Mouse (Mus musculus): ENCODE measurements around the gene Acot6. TPM values are rescaled to one million over a fixed set of nuclear protein-coding genes. Genes with fewer than 3 reads are reported as not detected.

The Acot6 gene
- polyA plus RNA-seq, 2 experiments: 2.2 to 4.0 TPM

- Histone ChIP-seq H3K4me2 (replicated peaks; ENCODE audit: low read depth, low read length, severe bottlenecking) (no peak overlapping the region), H3K27ac (replicated peaks; ENCODE audit: low read depth, low read length) (no peak overlapping the region), H3K4me1 (ENCODE audit: control insufficient read depth, insufficient read depth, low read length) (no peaks in the 10 kb centered on the region), H3K9me3 (ENCODE audit: control insufficient read depth, low read length) (no peaks in the 10 kb centered on the region), H3K9ac (ENCODE audit: low read depth, low read length, severe bottlenecking) (no peak overlapping the region), H3K36me3 (ENCODE audit: control insufficient read depth, insufficient read depth, low read length) (peaks cover 92% of the 10 kb centered on the region), H3K4me3 (replicated peaks; ENCODE audit: low read length) (no peak overlapping the region), H3K27me3 (ENCODE audit: control insufficient read depth, insufficient read depth, low read length) (no peaks in the 10 kb centered on the region)
- DNase-seq (ENCODE audit: low spot score) (no peak), ATAC-seq (ENCODE audit: low FRiP score, low read depth) (no peak)
- 93% methylated on average over 18 of the region's 18 CpGs for WGBS
- TF ChIP-seq POLR2A (IDR thresholded peaks at IDR 0.05; ENCODE audit: borderline replicate concordance, extremely low read depth, insufficient read depth, insufficient read length): no peak
Measured at GRCm38 (mm10) chr12:84156210-84156609, 55.8 kb downstream of the Acot6 start.

- DNase-seq (ENCODE audit: low spot score) (no peak), ATAC-seq (ENCODE audit: low FRiP score, low read depth) (no peak)
- H3K27ac ChIP-seq (replicated peaks; ENCODE audit: low read depth, low read length): no peak overlapping the region
- H3K36me3 ChIP-seq (ENCODE audit: control insufficient read depth, insufficient read depth, low read length): peaks cover 91% of the 10 kb centered on the region
- no peak overlapping the region for H3K4me2 ChIP-seq (replicated peaks; ENCODE audit: low read depth, low read length, severe bottlenecking)
- TF ChIP-seq POLR2A (IDR thresholded peaks at IDR 0.05; ENCODE audit: borderline replicate concordance, extremely low read depth, insufficient read depth, insufficient read length): no peak
- no peak overlapping the region for H3K9ac ChIP-seq (ENCODE audit: low read depth, low read length, severe bottlenecking)
- no peaks in the 10 kb centered on the region for H3K4me1 ChIP-seq (ENCODE audit: control insufficient read depth, insufficient read depth, low read length)
- WGBS: 91% methylated on average over 14 of the region's 14 CpGs
- no peaks in the 10 kb centered on the region for H3K9me3 ChIP-seq (ENCODE audit: control insufficient read depth, low read length)
- no peak overlapping the region for H3K4me3 ChIP-seq (replicated peaks; ENCODE audit: low read length)
- H3K27me3 ChIP-seq (ENCODE audit: control insufficient read depth, insufficient read depth, low read length): no peaks in the 10 kb centered on the region
Measured at GRCm38 (mm10) chr12:84158156-84158555, 57.7 kb downstream of the Acot6 start.

- Histone ChIP-seq H3K4me2 (replicated peaks; ENCODE audit: low read depth, low read length, severe bottlenecking) (no peak overlapping the region), H3K4me3 (replicated peaks; ENCODE audit: low read length) (no peak overlapping the region), H3K27me3 (ENCODE audit: control insufficient read depth, insufficient read depth, low read length) (no peaks in the 10 kb centered on the region), H3K36me3 (ENCODE audit: control insufficient read depth, insufficient read depth, low read length) (peaks cover 74% of the 10 kb centered on the region), H3K9ac (ENCODE audit: low read depth, low read length, severe bottlenecking) (no peak overlapping the region), H3K4me1 (ENCODE audit: control insufficient read depth, insufficient read depth, low read length) (no peaks in the 10 kb centered on the region), H3K9me3 (ENCODE audit: control insufficient read depth, low read length) (no peaks in the 10 kb centered on the region), H3K27ac (replicated peaks; ENCODE audit: low read depth, low read length) (no peak overlapping the region)
- WGBS: 98% methylated on average over 8 of the region's 8 CpGs
- no peak for TF ChIP-seq POLR2A (IDR thresholded peaks at IDR 0.05; ENCODE audit: borderline replicate concordance, extremely low read depth, insufficient read depth, insufficient read length)
- ATAC-seq (ENCODE audit: low FRiP score, low read depth) (no peak), DNase-seq (ENCODE audit: low spot score) (no peak)
Measured at GRCm38 (mm10) chr12:84160491-84160890, 60.0 kb downstream of the Acot6 start.

Other genes with a start within 250 kb of the Acot6 start
- gene Numb, start 178.7 kb upstream of the Acot6 start, polyA plus RNA-seq (2012; rRNA removed): 53.8 and 72.4 TPM in 2 replicates
- 31.3 and 33.2 TPM in 2 replicates for gene Numb, start 178.7 kb upstream of the Acot6 start, polyA plus RNA-seq (2014; fragmentation: Nextera tagmentation; extraction: Ambion mirVana)
- 15.8 and 18.4 TPM in 2 replicates for gene Riox1, start 150.0 kb upstream of the Acot6 start, polyA plus RNA-seq (2012; rRNA removed)
- gene Riox1, start 150.0 kb upstream of the Acot6 start, polyA plus RNA-seq (2014; fragmentation: Nextera tagmentation; extraction: Ambion mirVana): 13.1 and 13.9 TPM in 2 replicates
- 0.03 TPM in 1 of 2 replicates, not detected in the other for gene Heatr4, start 115.8 kb upstream of the Acot6 start, polyA plus RNA-seq (2012; rRNA removed)
- not detected in 2 replicates for gene Heatr4, start 115.8 kb upstream of the Acot6 start, polyA plus RNA-seq (2014; fragmentation: Nextera tagmentation; extraction: Ambion mirVana)
- 6.8 and 7.1 TPM in 2 replicates for gene Acot2, start 112.8 kb upstream of the Acot6 start, polyA plus RNA-seq (2012; rRNA removed)
- gene Acot2, start 112.8 kb upstream of the Acot6 start, polyA plus RNA-seq (2014; fragmentation: Nextera tagmentation; extraction: Ambion mirVana): 15.6 TPM in 2 replicates
- 27.8 and 30.7 TPM in 2 replicates for gene Acot1, start 91.2 kb upstream of the Acot6 start, polyA plus RNA-seq (2012; rRNA removed)
- gene Acot1, start 91.2 kb upstream of the Acot6 start, polyA plus RNA-seq (2014; fragmentation: Nextera tagmentation; extraction: Ambion mirVana): 54.2 and 56.5 TPM in 2 replicates
- gene Acot4, start 62.3 kb upstream of the Acot6 start, polyA plus RNA-seq (2012; rRNA removed): 0.23 TPM in 2 replicates
- gene Acot4, start 62.3 kb upstream of the Acot6 start, polyA plus RNA-seq (2014; fragmentation: Nextera tagmentation; extraction: Ambion mirVana): 0.11 and 0.41 TPM in 2 replicates
- gene Gm49366, start 61.7 kb upstream of the Acot6 start, polyA plus RNA-seq (2012; rRNA removed): not detected in 2 replicates
- not detected in 2 replicates for gene Gm49366, start 61.7 kb upstream of the Acot6 start, polyA plus RNA-seq (2014; fragmentation: Nextera tagmentation; extraction: Ambion mirVana)
- gene Acot3, start 48.5 kb upstream of the Acot6 start, polyA plus RNA-seq (2012; rRNA removed): 0.01 and 0.04 TPM in 2 replicates
- gene Acot3, start 48.5 kb upstream of the Acot6 start, polyA plus RNA-seq (2014; fragmentation: Nextera tagmentation; extraction: Ambion mirVana): not detected in 2 replicates
- 0.10 and 0.13 TPM in 2 replicates for gene Acot5, start 31.3 kb upstream of the Acot6 start, polyA plus RNA-seq (2012; rRNA removed)
- not detected in 2 replicates for gene Acot5, start 31.3 kb upstream of the Acot6 start, polyA plus RNA-seq (2014; fragmentation: Nextera tagmentation; extraction: Ambion mirVana)
- gene Dnal1, start 13.7 kb downstream of the Acot6 start, polyA plus RNA-seq (2012; rRNA removed): 15.1 and 17.0 TPM in 2 replicates
- 5.9 and 6.4 TPM in 2 replicates for gene Dnal1, start 13.7 kb downstream of the Acot6 start, polyA plus RNA-seq (2014; fragmentation: Nextera tagmentation; extraction: Ambion mirVana)
- 0.24 and 0.39 TPM in 2 replicates for gene Pnma1, start 47.8 kb downstream of the Acot6 start, polyA plus RNA-seq (2012; rRNA removed)
- 0.55 and 0.83 TPM in 2 replicates for gene Pnma1, start 47.8 kb downstream of the Acot6 start, polyA plus RNA-seq (2014; fragmentation: Nextera tagmentation; extraction: Ambion mirVana)
- gene Elmsan1, start 118.2 kb downstream of the Acot6 start, polyA plus RNA-seq (2012; rRNA removed): 14.4 and 18.1 TPM in 2 replicates
- 10.5 and 11.8 TPM in 2 replicates for gene Elmsan1, start 118.2 kb downstream of the Acot6 start, polyA plus RNA-seq (2014; fragmentation: Nextera tagmentation; extraction: Ambion mirVana)
- 8.5 and 11.0 TPM in 2 replicates for gene Ptgr2, start 184.6 kb downstream of the Acot6 start, polyA plus RNA-seq (2012; rRNA removed)
- 13.8 and 15.2 TPM in 2 replicates for gene Ptgr2, start 184.6 kb downstream of the Acot6 start, polyA plus RNA-seq (2014; fragmentation: Nextera tagmentation; extraction: Ambion mirVana)
- gene Zfp410, start 216.2 kb downstream of the Acot6 start, polyA plus RNA-seq (2012; rRNA removed): 63.6 and 67.3 TPM in 2 replicates
- 81.7 and 82.2 TPM in 2 replicates for gene Zfp410, start 216.2 kb downstream of the Acot6 start, polyA plus RNA-seq (2014; fragmentation: Nextera tagmentation; extraction: Ambion mirVana)